Mouse (Mus musculus) brain, embryonic 14.5 days (tissue): ENCODE data around the gene Fez1.

ENCODE experiments used
- CTCF ChIP-seq: fragments of 200-500 bp; IDR thresholded peaks from 2 replicates; pipeline ENCODE4 v1.5.1; 2012; ENCODE audit warnings: inconsistent platforms, mild to moderate bottlenecking, moderate library complexity, borderline replicate concordance; ENCODE audit not compliant: insufficient read depth, insufficient read length; ENCODE audit errors: extremely low read depth
- POLR2A ChIP-seq: fragments of 200-500 bp; IDR thresholded peaks from 2 replicates; pipeline ENCODE4 v1.6.1; 2012; ENCODE audit warnings: mild to moderate bottlenecking, inconsistent platforms, borderline replicate concordance; ENCODE audit not compliant: poor library complexity, insufficient read depth, insufficient read length, severe bottlenecking; ENCODE audit errors: extremely low read depth

- TF ChIP-seq POLR2A (no peak), CTCF (peak; percentile 11; the same call in 1 of the 2 replicates)
Measured at GRCm38 (mm10) chr9:36876787-36877186, 55.1 kb downstream of the Fez1 start.
